In genomic region chr2:144133806-144134574, GRCm38 (mm10) we compare ENCODE assay signal across 10 mouse cellular contexts.
DNase-seq lines count a peak whose midpoint lies in the region; ATAC-seq and TF ChIP-seq lines count a peak whose summit lies in the region.
"Had no signal": no experiment of that assay in that cellular context is flagged by ENCODE, and none has a peak within 500 bp of the region (broad histone marks: within the 10 kb centered on the region; RNA-seq: fewer than 3 reads in every experiment).

No protein-coding gene starts in this region.

- DNase-seq in heart, postnatal 0 days (ENCODE audit: low spot score), result peak; percentile 23
- no peak for DNase-seq in heart, adult 8-10 months (ENCODE audit: low spot score)
- no peak for DNase-seq in midbrain, embryonic 10.5 days (ENCODE audit: low spot score)
- DNase-seq in intestine, embryonic 14.5 days (ENCODE audit: low spot score), result no peak
- no peak for DNase-seq in left cerebral cortex, adult 8-10 months (ENCODE audit: low spot score in 2 of 2)

- no peaks in the 10 kb centered on the region; the same call in 1 of the 2 replicates for H3K9me3 ChIP-seq in heart, postnatal 0 days (replicated peaks; ENCODE audit: control insufficient read depth, low read length)
- no peaks in the 10 kb centered on the region for H3K9me3 ChIP-seq in midbrain, embryonic 10.5 days (replicated peaks)
- H3K9me3 ChIP-seq in midbrain, embryonic 16.5 days (replicated peaks; ENCODE audit: control insufficient read depth, low read length, poor library complexity, severe bottlenecking), result no peaks in the 10 kb centered on the region
- no peaks in the 10 kb centered on the region for H3K9me3 ChIP-seq in intestine, embryonic 14.5 days (ENCODE audit: control insufficient read depth, low read length)
- H3K9me3 ChIP-seq in stomach, embryonic 15.5 days, result no peaks in the 10 kb centered on the region
- H3K9me3 ChIP-seq: midbrain, embryonic 13.5 days had no signal

- no peak for TF ChIP-seq CTCF in heart, postnatal 0 days (IDR thresholded peaks at IDR 0.05; ENCODE audit: low read depth)

- H3K4me3 ChIP-seq in heart, postnatal 0 days (ENCODE audit: low read depth, low read length), result no peak overlapping the region
- H3K4me3 ChIP-seq in midbrain, embryonic 10.5 days, result no peak overlapping the region
- H3K4me3 ChIP-seq in midbrain, embryonic 16.5 days (ENCODE audit: low read depth, low read length), result no peak overlapping the region
- H3K4me3 ChIP-seq in intestine, embryonic 14.5 days (ENCODE audit: low read depth, low read length), result no peak overlapping the region
- H3K4me3 ChIP-seq in stomach, embryonic 15.5 days (replicated peaks), result no peak overlapping the region
- H3K4me3 ChIP-seq: midbrain, embryonic 13.5 days had no signal

- no peak overlapping the region for H3K4me2 ChIP-seq in heart, postnatal 0 days (ENCODE audit: low read depth, low read length)
- no peak overlapping the region for H3K4me2 ChIP-seq in midbrain, embryonic 16.5 days (ENCODE audit: low read length)
- no peak overlapping the region for H3K4me2 ChIP-seq in intestine, embryonic 14.5 days (ENCODE audit: low read length)
- H3K4me2 ChIP-seq in stomach, embryonic 15.5 days, result no peak overlapping the region
- H3K4me2 ChIP-seq: midbrain, embryonic 13.5 days had no signal

- H3K27ac ChIP-seq in heart, postnatal 0 days (ENCODE audit: low read depth), result peak overlapping the region; percentile 67
- peak overlapping the region; percentile 67 for H3K27ac ChIP-seq in midbrain, embryonic 10.5 days (replicated peaks)
- no peak overlapping the region for H3K27ac ChIP-seq in midbrain, embryonic 16.5 days (ENCODE audit: low read length)
- peak overlapping the region; percentile 51 for H3K27ac ChIP-seq in intestine, embryonic 14.5 days (ENCODE audit: low read depth)
- peak overlapping the region; percentile 73 for H3K27ac ChIP-seq in stomach, embryonic 15.5 days
- H3K27ac ChIP-seq: midbrain, embryonic 13.5 days had no signal

- no peak for TF ChIP-seq EP300 in heart, postnatal 0 days (IDR thresholded peaks at IDR 0.05; ENCODE audit: low read depth)

- H3K9ac ChIP-seq in heart, postnatal 0 days (replicated peaks; ENCODE audit: low read depth, low read length), result no peak overlapping the region
- no peak overlapping the region for H3K9ac ChIP-seq in midbrain, embryonic 16.5 days (ENCODE audit: low read depth, low read length)
- no peak overlapping the region for H3K9ac ChIP-seq in intestine, embryonic 14.5 days (ENCODE audit: low read length)
- H3K9ac ChIP-seq in stomach, embryonic 15.5 days, result no peak overlapping the region
- H3K9ac ChIP-seq: midbrain, embryonic 13.5 days had no signal

- H3K27me3 ChIP-seq in heart, postnatal 0 days (ENCODE audit: control insufficient read depth, insufficient read depth, low read length), result no peaks in the 10 kb centered on the region
- H3K27me3 ChIP-seq in midbrain, embryonic 10.5 days (ENCODE audit: low read depth, poor library complexity, severe bottlenecking), result no peaks in the 10 kb centered on the region
- no peaks in the 10 kb centered on the region for H3K27me3 ChIP-seq in midbrain, embryonic 16.5 days (ENCODE audit: control insufficient read depth, insufficient read depth, low read depth, low read length)
- H3K27me3 ChIP-seq in intestine, embryonic 14.5 days (replicated peaks; ENCODE audit: control insufficient read depth, insufficient read depth, low read length), result no peaks in the 10 kb centered on the region
- no peaks in the 10 kb centered on the region for H3K27me3 ChIP-seq in stomach, embryonic 15.5 days (replicated peaks)
- H3K27me3 ChIP-seq: midbrain, embryonic 13.5 days had no signal

- H3K4me1 ChIP-seq in heart, postnatal 0 days (ENCODE audit: control insufficient read depth, insufficient read depth), result no peaks in the 10 kb centered on the region
- peaks cover 13% of the 10 kb centered on the region for H3K4me1 ChIP-seq in midbrain, embryonic 10.5 days
- H3K4me1 ChIP-seq in midbrain, embryonic 16.5 days (ENCODE audit: control insufficient read depth, insufficient read depth, low read length), result no peaks in the 10 kb centered on the region
- peaks cover 11% of the 10 kb centered on the region for H3K4me1 ChIP-seq in intestine, embryonic 14.5 days (replicated peaks; ENCODE audit: control insufficient read depth, insufficient read depth, low read length)
- H3K4me1 ChIP-seq in stomach, embryonic 15.5 days, result peaks cover 8% of the 10 kb centered on the region; the same call in 1 of the 2 replicates
- H3K4me1 ChIP-seq: midbrain, embryonic 13.5 days had no signal

- no peaks in the 10 kb centered on the region for H3K36me3 ChIP-seq in heart, postnatal 0 days (replicated peaks; ENCODE audit: control insufficient read depth, insufficient read depth, low read length)
- no peaks in the 10 kb centered on the region for H3K36me3 ChIP-seq in midbrain, embryonic 10.5 days
- H3K36me3 ChIP-seq in midbrain, embryonic 16.5 days (ENCODE audit: control insufficient read depth, insufficient read depth, low read length), result no peaks in the 10 kb centered on the region
- H3K36me3 ChIP-seq in intestine, embryonic 14.5 days (ENCODE audit: control insufficient read depth, insufficient read depth, low read length), result no peaks in the 10 kb centered on the region
- H3K36me3 ChIP-seq in stomach, embryonic 15.5 days, result no peaks in the 10 kb centered on the region
- H3K36me3 ChIP-seq: midbrain, embryonic 13.5 days had no signal

- WGBS in heart, postnatal 0 days, result 56% methylated on average over 14 of the region's 14 CpGs
- 66% methylated on average over 14 of the region's 14 CpGs for WGBS in midbrain, embryonic 10.5 days
- WGBS in midbrain, embryonic 16.5 days, result 62% methylated on average over 14 of the region's 14 CpGs
- WGBS in intestine, embryonic 14.5 days, result 38% methylated on average over 14 of the region's 14 CpGs
- WGBS in stomach, embryonic 15.5 days, result 36% methylated on average over 14 of the region's 14 CpGs

- peak; percentile 24; the same call in 1 of the 2 replicates for ATAC-seq in heart, postnatal 0 days (ENCODE audit: insufficient read depth, low read depth)
- no peak for ATAC-seq in midbrain, embryonic 16.5 days
- ATAC-seq in intestine, embryonic 14.5 days (replicated peaks; ENCODE audit: low FRiP score, low TSS enrichment, low read depth), result peak; percentile 79
- ATAC-seq in stomach, embryonic 15.5 days (ENCODE audit: insufficient read depth, low FRiP score, low read depth), result peak; percentile 57; the same call in 1 of the 2 replicates
- no peak for ATAC-seq in megakaryocyte, adult 5-6 weeks (ENCODE audit: poor library complexity, severe bottlenecking)
- ATAC-seq: forebrain, embryonic 14.5 days had no signal

Comparison
In these comparisons a context has a peak if more than half of its experiments do, and no peak if none do; other contexts are left out.
1. ATAC-seq: peak in heart, postnatal 0 days (single experiment), intestine, embryonic 14.5 days (single experiment) and stomach, embryonic 15.5 days (single experiment); none in midbrain, embryonic 16.5 days (single experiment) and megakaryocyte, adult 5-6 weeks (single experiment).